Mouse (Mus musculus) megakaryocyte, embryonic 14.5 days (primary cell): ENCODE results near the gene Nfic. TPM values are rescaled to one million over a fixed set of nuclear protein-coding genes. Genes with fewer than 3 reads are reported as not detected.

Source experiments
- H3K27me3 ChIP-seq: replicated peaks from 2 replicates; pipeline ENCODE3; 2012; ENCODE audit warnings: inconsistent platforms
- H3K36me3 ChIP-seq: replicated peaks from 2 replicates; pipeline ENCODE3; 2012; ENCODE audit warnings: low read length, inconsistent platforms, mixed read lengths
- H3K4me1 ChIP-seq: 2 replicates; pipeline ENCODE4 v1.6.1; 2012; ENCODE audit warnings: inconsistent platforms
- H3K4me3 ChIP-seq: replicated peaks from 2 replicates; pipeline ENCODE3; 2012; ENCODE audit warnings: moderate library complexity, mild to moderate bottlenecking, inconsistent platforms
- H3K9me3 ChIP-seq: 2 replicates; pipeline ENCODE4 v1.6.1; 2012; ENCODE audit warnings: inconsistent platforms
- FLI1 ChIP-seq: IDR thresholded peaks from 2 replicates; pipeline ENCODE4 v1.6.1; 2012; ENCODE audit warnings: low read length, inconsistent platforms, mixed read lengths
- GATA1 ChIP-seq: IDR thresholded peaks from 3 replicates; pipeline ENCODE4 v1.6.1; 2012; ENCODE audit warnings: mixed read lengths, low read length, inconsistent platforms, borderline replicate concordance
- polyA plus RNA-seq: library from polyadenylated mRNA; stranded (reverse); fragments of >175 nt; gene quantifications from 2 replicates; pipeline ENCODE4 v1.2.3, GENCODE M21; 2012; ENCODE audit warnings: low replicate concordance; ENCODE audit not compliant: insufficient read depth

The Nfic gene
- polyA plus RNA-seq, 1 experiment, result 184 TPM

GRCm38 (mm10) chr10:81472403-81473002 is 17.1 kb upstream of the Nfic start:
- H3K9me3 ChIP-seq, result peaks cover 4% of the 10 kb centered on the region; the same call in 1 of the 2 replicates
- peaks cover 96% of the 10 kb centered on the region for H3K27me3 ChIP-seq
- TF ChIP-seq FLI1, result no peak
- no peak for TF ChIP-seq GATA1
- H3K36me3 ChIP-seq, result no peaks in the 10 kb centered on the region
- H3K4me3 ChIP-seq, result no peak overlapping the region
- H3K4me1 ChIP-seq, result peaks cover 27% of the 10 kb centered on the region

GRCm38 (mm10) chr10:81470454-81470853 is 15.0 kb upstream of the Nfic start:
- peaks cover 97% of the 10 kb centered on the region for H3K27me3 ChIP-seq
- H3K9me3 ChIP-seq, result 0 out of 2 replicates have a peak, but pooled peaks cover 4% of the 10 kb centered on the region
- TF ChIP-seq GATA1, result no peak
- no peaks in the 10 kb centered on the region for H3K36me3 ChIP-seq
- no peak overlapping the region for H3K4me3 ChIP-seq
- H3K4me1 ChIP-seq, result peaks cover 28% of the 10 kb centered on the region

- H3K36me3 ChIP-seq, result no peaks in the 10 kb centered on the region
- peaks cover 97% of the 10 kb centered on the region for H3K27me3 ChIP-seq
- H3K4me1 ChIP-seq, result peaks cover 40% of the 10 kb centered on the region
- H3K4me3 ChIP-seq, result peak overlapping the region; percentile 10
- H3K9me3 ChIP-seq, result no peaks in the 10 kb centered on the region
- no peak for TF ChIP-seq FLI1
- TF ChIP-seq GATA1, result no peak
These were observed 13.8 kb upstream of the Nfic start for GRCm38 (mm10) chr10:81469253-81469652.

GRCm38 (mm10) chr10:81467670-81468235 is 12.3 kb upstream of the Nfic start:
- H3K9me3 ChIP-seq, result no peaks in the 10 kb centered on the region
- peaks cover 55% of the 10 kb centered on the region for H3K4me1 ChIP-seq
- TF ChIP-seq FLI1 (no peak), GATA1 (no peak)
- peak overlapping the region; percentile 64 for H3K4me3 ChIP-seq
- H3K36me3 ChIP-seq, result no peaks in the 10 kb centered on the region
- H3K27me3 ChIP-seq, result peaks cover 97% of the 10 kb centered on the region

- Histone ChIP-seq H3K4me3 (no peak overlapping the region), H3K9me3 (no peaks in the 10 kb centered on the region), H3K27me3 (peaks cover 96% of the 10 kb centered on the region)
These were observed 11.4 kb upstream of the Nfic start for GRCm38 (mm10) chr10:81466881-81467280.

DNA sequence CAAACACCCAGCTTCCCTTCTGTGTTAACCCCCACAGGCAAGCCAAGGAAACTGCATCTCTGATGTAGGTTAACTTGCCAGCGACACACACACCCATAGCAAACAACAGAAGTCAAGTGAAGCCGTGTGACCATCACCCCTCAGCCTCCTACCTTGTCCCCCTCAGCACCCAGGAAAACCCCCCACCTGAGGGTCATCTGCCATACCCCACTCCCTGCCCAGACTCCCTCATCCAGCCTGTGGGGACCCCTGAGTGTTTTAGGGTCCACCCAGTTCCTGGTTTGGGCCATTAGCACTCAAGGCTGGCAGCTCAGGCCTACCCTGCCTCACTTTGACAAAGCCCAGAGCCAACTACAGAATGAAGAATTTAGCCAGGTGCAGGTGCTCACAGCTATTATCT is 10.6 kb upstream of the Nfic start:
- no peak overlapping the region for H3K4me3 ChIP-seq
- no peak for TF ChIP-seq GATA1
- H3K36me3 ChIP-seq, result no peaks in the 10 kb centered on the region
- H3K9me3 ChIP-seq, result no peaks in the 10 kb centered on the region
- peaks cover 90% of the 10 kb centered on the region for H3K27me3 ChIP-seq
- peaks cover 71% of the 10 kb centered on the region for H3K4me1 ChIP-seq

More at GRCm38 (mm10) chr10:81466881-81467280, 11.4 kb upstream of the Nfic start:
- Histone ChIP-seq H3K36me3 (no peaks in the 10 kb centered on the region), H3K4me1 (peaks cover 63% of the 10 kb centered on the region)
- TF ChIP-seq GATA1 (no peak), FLI1 (no peak)

GRCm38 (mm10) chr10:81465265-81465645 is 9.8 kb upstream of the Nfic start:
- TF ChIP-seq GATA1 (no peak), FLI1 (no peak)
- H3K4me3 ChIP-seq, result peak overlapping the region; percentile 92

DNA sequence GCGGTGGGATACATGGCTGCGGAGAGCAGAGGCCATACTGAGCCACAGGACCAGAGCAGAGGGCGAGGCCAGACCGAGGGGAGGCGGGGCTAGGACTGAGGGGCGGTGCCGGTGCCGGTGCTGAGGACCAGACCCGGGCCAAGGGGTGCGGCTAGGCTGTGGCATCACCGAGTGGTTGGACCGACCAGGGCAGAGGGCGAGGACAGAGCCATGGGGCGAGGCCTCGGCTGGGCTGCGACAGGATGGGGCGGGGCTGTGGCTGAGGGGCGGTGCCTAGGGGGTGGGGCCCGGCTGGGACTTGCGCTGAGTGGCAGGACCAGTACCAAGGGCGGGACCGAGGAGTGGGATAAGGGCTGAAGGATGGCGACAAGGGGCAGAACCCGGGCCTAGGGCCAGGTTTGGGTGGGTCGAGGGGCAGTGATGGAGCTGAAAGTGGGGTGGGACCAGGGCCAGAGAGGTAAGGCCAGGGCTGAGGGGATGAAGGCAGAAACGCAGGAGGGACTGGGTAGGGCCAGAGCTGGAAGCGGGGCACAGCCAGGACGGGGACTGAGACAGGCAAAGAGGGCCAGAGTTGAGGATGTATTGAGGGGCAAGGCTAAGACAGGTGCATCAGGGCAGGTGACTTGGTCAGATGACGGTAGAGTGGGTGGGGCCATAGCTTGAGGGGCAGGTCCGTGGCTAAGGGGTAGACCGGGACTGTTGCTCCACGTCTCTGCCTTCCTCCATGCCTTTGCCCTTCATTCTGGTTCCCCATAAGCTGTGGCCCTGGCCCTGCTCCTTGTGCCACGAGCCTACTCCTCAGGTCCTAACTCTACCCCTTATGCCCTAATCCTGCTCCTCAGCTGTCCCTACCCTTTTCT is 9.2 kb upstream of the Nfic start:
- no peaks in the 10 kb centered on the region for H3K9me3 ChIP-seq
- no peaks in the 10 kb centered on the region for H3K36me3 ChIP-seq
- H3K4me3 ChIP-seq, result peak overlapping the region; percentile 92
- TF ChIP-seq FLI1 (no peak), GATA1 (no peak)
- peaks cover 79% of the 10 kb centered on the region for H3K4me1 ChIP-seq
- peaks cover 88% of the 10 kb centered on the region for H3K27me3 ChIP-seq

More at GRCm38 (mm10) chr10:81465265-81465645, 9.8 kb upstream of the Nfic start:
- H3K4me1 ChIP-seq, result peaks cover 74% of the 10 kb centered on the region
- H3K36me3 ChIP-seq, result no peaks in the 10 kb centered on the region
- H3K27me3 ChIP-seq, result peaks cover 89% of the 10 kb centered on the region
- H3K9me3 ChIP-seq, result no peaks in the 10 kb centered on the region

GRCm38 (mm10) chr10:81463531-81463930 is 8.1 kb upstream of the Nfic start:
- 0 out of 2 replicates have a peak, but pooled peaks cover 2% of the 10 kb centered on the region for H3K9me3 ChIP-seq
- H3K4me3 ChIP-seq, result peak overlapping the region; percentile 10
- TF ChIP-seq FLI1 (no peak), GATA1 (no peak)
- H3K36me3 ChIP-seq, result no peaks in the 10 kb centered on the region
- H3K27me3 ChIP-seq, result peaks cover 83% of the 10 kb centered on the region
- H3K4me1 ChIP-seq, result peaks cover 75% of the 10 kb centered on the region

- Histone ChIP-seq H3K4me1 (peaks cover 71% of the 10 kb centered on the region), H3K4me3 (no peak overlapping the region), H3K27me3 (peaks cover 81% of the 10 kb centered on the region), H3K9me3 (0 out of 2 replicates have a peak, but pooled peaks cover 5% of the 10 kb centered on the region), H3K36me3 (no peaks in the 10 kb centered on the region)
- TF ChIP-seq FLI1 (no peak), GATA1 (no peak)
These were observed 7.5 kb upstream of the Nfic start for GRCm38 (mm10) chr10:81462917-81463316.
